Mouse (Mus musculus): ENCODE data around the gene Exoc1.

DNA sequence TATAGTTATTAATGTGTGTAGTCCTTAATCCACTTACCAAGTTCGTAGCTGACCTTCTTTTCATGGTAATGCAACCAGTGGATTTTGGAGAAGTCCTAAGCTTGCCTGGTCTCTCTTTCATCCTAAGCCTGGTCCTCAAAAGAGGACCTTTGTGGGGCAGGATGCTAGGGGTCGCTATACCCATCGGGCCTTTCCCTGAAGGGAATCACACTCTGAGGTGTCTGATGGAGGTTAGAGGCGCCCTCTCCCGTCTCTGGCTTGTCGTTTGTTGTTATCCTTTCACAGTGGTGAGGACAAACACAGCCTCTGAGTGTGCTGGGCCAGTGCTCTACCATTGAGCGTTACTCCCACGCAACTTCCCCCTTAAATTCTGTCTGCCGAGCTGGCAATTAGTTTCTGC lies 62.8 kb downstream of the Exoc1 start:
- TF ChIP-seq POLR2A (IDR thresholded peaks at IDR 0.05; ENCODE audit: insufficient read length, low read depth): no peak
- no peak for TF ChIP-seq POLR2AphosphoS2 (IDR thresholded peaks at IDR 0.05; ENCODE audit: insufficient read length, low read depth)
- TF ChIP-seq CEBPB (IDR thresholded peaks at IDR 0.05; ENCODE audit: insufficient read depth, poor library complexity, severe bottlenecking): no peak
- TF ChIP-seq TCF12 (IDR thresholded peaks at IDR 0.05; ENCODE audit: insufficient read depth, poor library complexity, severe bottlenecking): no peak
- no peak for TF ChIP-seq MAX (IDR thresholded peaks at IDR 0.05; ENCODE audit: low read depth)
- TF ChIP-seq MYOG (IDR thresholded peaks at IDR 0.05; ENCODE audit: control insufficient read depth in 1 of 3, insufficient read depth in 1 of 3, insufficient read length in 2 of 3, low read depth in 2 of 3): no peak
- no peak for TF ChIP-seq E2F4 (IDR thresholded peaks at IDR 0.05; ENCODE audit: insufficient read depth)
- TF ChIP-seq TCF3 (IDR thresholded peaks at IDR 0.05; ENCODE audit: insufficient read length, low read depth): no peak
- no peak for TF ChIP-seq MYOD1 (IDR thresholded peaks at IDR 0.05; ENCODE audit: control insufficient read depth in 1 of 3, insufficient read length in 2 of 3, low read depth in 2 of 3)
- no peak for TF ChIP-seq USF1 (IDR thresholded peaks at IDR 0.05; ENCODE audit: low read depth)

Data from myocyte (in vitro differentiated cells).